Mouse (Mus musculus) myocyte (in vitro differentiated cells): ENCODE data around the gene Cdk18. TPM values are rescaled to one million over a fixed set of nuclear protein-coding genes. Genes with fewer than 3 reads are reported as not detected.
A peak's percentile ranks its signal among the peaks of the same experiment; 100 is the strongest.

ENCODE experiments used
- H3K27me3 ChIP-seq: one replicate; pipeline ENCODE4 v1.6.1; 2011; ENCODE audit not compliant: control insufficient read depth, insufficient read depth, insufficient read length
- H3K36me3 ChIP-seq: one replicate; pipeline ENCODE4 v1.6.1; 2011; ENCODE audit not compliant: control insufficient read depth, insufficient read depth
- H3K4me2 ChIP-seq: one replicate; pipeline ENCODE4 v1.6.1; 2011; ENCODE audit warnings: low read depth, control low read depth
- H3K4me3 ChIP-seq: one replicate; pipeline ENCODE4 v1.5.1; 2011; ENCODE audit warnings: mild to moderate bottlenecking, control low read depth, moderate library complexity
- H3K79me2 ChIP-seq: one replicate; pipeline ENCODE4 v1.6.1; 2011; ENCODE audit not compliant: control insufficient read depth, insufficient read depth
- H3ac ChIP-seq: one replicate; pipeline ENCODE4 v1.6.1; 2011; ENCODE audit not compliant: control insufficient read depth, insufficient read length
- CEBPB ChIP-seq: IDR thresholded peaks from 2 replicates; pipeline ENCODE4 v1.6.1; 2011; ENCODE audit warnings: mild to moderate bottlenecking, moderate library complexity; ENCODE audit not compliant: poor library complexity, insufficient read depth, severe bottlenecking
- E2F4 ChIP-seq: IDR thresholded peaks from one replicate; pipeline ENCODE4 v1.6.1; 2011; ENCODE audit warnings: mild to moderate bottlenecking, control low read depth, moderate library complexity; ENCODE audit not compliant: insufficient read depth
- MAX ChIP-seq: IDR thresholded peaks from one replicate; pipeline ENCODE4 v1.6.1; 2011; ENCODE audit warnings: low read depth, mild to moderate bottlenecking, control low read depth
- MYOD1 ChIP-seq, 3 experiments: IDR thresholded peaks; one replicate each; pipeline ENCODE4 v1.6.1; 2011; ENCODE audit warnings: control low read depth in 2 of 3, low read depth in 2 of 3, mild to moderate bottlenecking in 2 of 3, moderate library complexity in 1 of 3; ENCODE audit not compliant: insufficient read length in 2 of 3, control insufficient read depth in 1 of 3
- MYOG ChIP-seq, 3 experiments: IDR thresholded peaks; one replicate each; pipeline ENCODE4 v1.6.1; 2011; ENCODE audit warnings: control low read depth in 2 of 3, low read depth in 2 of 3, mild to moderate bottlenecking in 2 of 3; ENCODE audit not compliant: insufficient read length in 2 of 3, control insufficient read depth in 1 of 3, insufficient read depth in 1 of 3
- POLR2A ChIP-seq: IDR thresholded peaks from one replicate; pipeline ENCODE4 v1.6.1; 2011; ENCODE audit warnings: low read depth, mild to moderate bottlenecking, control low read depth, moderate library complexity; ENCODE audit not compliant: insufficient read length
- POLR2AphosphoS2 ChIP-seq: IDR thresholded peaks from one replicate; pipeline ENCODE4 v1.6.1; 2011; ENCODE audit warnings: low read depth, control low read depth; ENCODE audit not compliant: insufficient read length
- REST ChIP-seq: IDR thresholded peaks from one replicate; pipeline ENCODE4 v1.6.1; 2011; ENCODE audit warnings: mild to moderate bottlenecking, control low read depth, moderate library complexity; ENCODE audit not compliant: insufficient read depth, insufficient read length
- SRF ChIP-seq: IDR thresholded peaks from one replicate; pipeline ENCODE4 v1.6.1; 2011; ENCODE audit warnings: low read depth; ENCODE audit not compliant: control insufficient read depth, insufficient read length
- TCF12 ChIP-seq: IDR thresholded peaks from one replicate; pipeline ENCODE4 v1.6.1; 2011; ENCODE audit warnings: mild to moderate bottlenecking, control low read depth; ENCODE audit not compliant: poor library complexity, insufficient read depth, severe bottlenecking
- TCF3 ChIP-seq: IDR thresholded peaks from one replicate; pipeline ENCODE4 v1.6.1; 2011; ENCODE audit warnings: low read depth, control low read depth; ENCODE audit not compliant: insufficient read length
- USF1 ChIP-seq: IDR thresholded peaks from one replicate; pipeline ENCODE4 v1.6.1; 2011; ENCODE audit warnings: low read depth, mild to moderate bottlenecking, control low read depth, moderate library complexity
- polyA plus RNA-seq: library from polyadenylated mRNA; unstranded; fragments of >200 nt; fragmentation: generic; extraction: Trizol; gene quantifications from one replicate; pipeline ENCODE4 v1.2.1, GENCODE M21; 2012; ENCODE audit warnings: missing spikeins

Cdk18 gene
- polyA plus RNA-seq, 1 experiment, result 33.9 TPM

- Histone ChIP-seq H3K4me3 (no peak overlapping the region), H3ac (no peak overlapping the region), H3K79me2 (no peaks in the 10 kb centered on the region), H3K36me3 (no peaks in the 10 kb centered on the region), H3K4me2 (no peak overlapping the region), H3K27me3 (no peaks in the 10 kb centered on the region)
- TF ChIP-seq USF1, result no peak
- TF ChIP-seq POLR2AphosphoS2, result no peak
- no peak for TF ChIP-seq TCF3
- no peak for TF ChIP-seq MYOG (IDR thresholded peaks at IDR 0.05; ENCODE audit: control insufficient read depth in 1 of 3, insufficient read depth in 1 of 3, insufficient read length in 2 of 3, low read depth in 2 of 3)
- TF ChIP-seq TCF12, result no peak
- TF ChIP-seq REST, result no peak
- no peak for TF ChIP-seq MAX
- TF ChIP-seq SRF, result no peak
- TF ChIP-seq CEBPB, result no peak
Observed at GRCm38 (mm10) chr1:132155737-132156136, 16.3 kb upstream of the Cdk18 start.

GRCm38 (mm10) chr1:132153691-132154090, 14.2 kb upstream of the Cdk18 start:
- H3K27me3 ChIP-seq, result no peaks in the 10 kb centered on the region
- no peaks in the 10 kb centered on the region for H3K36me3 ChIP-seq
- H3ac ChIP-seq, result no peak overlapping the region
- H3K4me2 ChIP-seq, result no peak overlapping the region
- H3K4me3 ChIP-seq, result no peak overlapping the region
- no peak for TF ChIP-seq TCF12
- no peak for TF ChIP-seq POLR2AphosphoS2
- TF ChIP-seq SRF, result no peak
- TF ChIP-seq CEBPB, result no peak
- no peak for TF ChIP-seq MYOG (IDR thresholded peaks at IDR 0.05; ENCODE audit: control insufficient read depth in 1 of 3, insufficient read depth in 1 of 3, insufficient read length in 2 of 3, low read depth in 2 of 3)
- no peak for TF ChIP-seq REST
- no peak for TF ChIP-seq E2F4
- no peaks in the 10 kb centered on the region for H3K79me2 ChIP-seq

- Histone ChIP-seq H3K4me2 (no peak overlapping the region), H3ac (no peak overlapping the region), H3K27me3 (no peaks in the 10 kb centered on the region), H3K36me3 (no peaks in the 10 kb centered on the region), H3K4me3 (no peak overlapping the region), H3K79me2 (no peaks in the 10 kb centered on the region)
- TF ChIP-seq MYOG (IDR thresholded peaks at IDR 0.05; ENCODE audit: control insufficient read depth in 1 of 3, insufficient read depth in 1 of 3, insufficient read length in 2 of 3, low read depth in 2 of 3) (no peak), MYOD1 (IDR thresholded peaks at IDR 0.05; ENCODE audit: control insufficient read depth in 1 of 3, insufficient read length in 2 of 3, low read depth in 2 of 3) (no peak)
Observed at GRCm38 (mm10) chr1:132153086-132153690, 13.7 kb upstream of the Cdk18 start.

- Histone ChIP-seq H3K27me3 (no peaks in the 10 kb centered on the region), H3ac (no peak overlapping the region), H3K4me3 (no peak overlapping the region), H3K79me2 (no peaks in the 10 kb centered on the region), H3K4me2 (peak overlapping the region; percentile 63), H3K36me3 (no peaks in the 10 kb centered on the region)
- no peak for TF ChIP-seq POLR2AphosphoS2
- peak; percentile 30 for TF ChIP-seq POLR2A
Observed at GRCm38 (mm10) chr1:132151908-132152307, 12.4 kb upstream of the Cdk18 start.

GRCm38 (mm10) chr1:132150817-132151601, 11.5 kb upstream of the Cdk18 start:
- TF ChIP-seq POLR2AphosphoS2 (no peak), TCF12 (no peak), MYOD1 (IDR thresholded peaks at IDR 0.05; ENCODE audit: control insufficient read depth in 1 of 3, insufficient read length in 2 of 3, low read depth in 2 of 3) (no peak), MYOG (IDR thresholded peaks at IDR 0.05; ENCODE audit: control insufficient read depth in 1 of 3, insufficient read depth in 1 of 3, insufficient read length in 2 of 3, low read depth in 2 of 3) (no peak), SRF (no peak), TCF3 (no peak), REST (no peak), CEBPB (no peak), USF1 (no peak), MAX (no peak), E2F4 (no peak), POLR2A (no peak)
- Histone ChIP-seq H3ac (no peak overlapping the region), H3K79me2 (no peaks in the 10 kb centered on the region), H3K4me3 (no peak overlapping the region), H3K4me2 (peak overlapping the region; percentile 63), H3K36me3 (no peaks in the 10 kb centered on the region), H3K27me3 (no peaks in the 10 kb centered on the region)
